Mouse (Mus musculus): ENCODE data around the gene Zfp638. TPM values are rescaled to one million over a fixed set of nuclear protein-coding genes. Genes with fewer than 3 reads are reported as not detected.

The Zfp638 gene
- polyA plus RNA-seq, 1 experiment from 2014 or later, result 71.0 TPM

- Histone ChIP-seq H3K4me3 (no peak overlapping the region), H3K9me3 (no peaks in the 10 kb centered on the region), H3K36me3 (replicated peaks) (no peaks in the 10 kb centered on the region), H3K4me1 (no peaks in the 10 kb centered on the region), H3K27me3 (replicated peaks; ENCODE audit: low read depth, poor library complexity, severe bottlenecking) (no peaks in the 10 kb centered on the region), H3K27ac (replicated peaks) (no peak overlapping the region)
- 87% methylated on average over 1 of the region's 1 CpGs for WGBS
- DNase-seq (ENCODE audit: low spot score), result no peak
Measured at GRCm38 (mm10) chr6:83893086-83893485, 26.2 kb downstream of the Zfp638 start.

GRCm38 (mm10) chr6:83893584-83893983, 26.7 kb downstream of the Zfp638 start:
- 92% methylated on average over 1 of the region's 1 CpGs for WGBS
- no peaks in the 10 kb centered on the region for H3K27me3 ChIP-seq (replicated peaks; ENCODE audit: low read depth, poor library complexity, severe bottlenecking)
- no peak for DNase-seq (ENCODE audit: low spot score)
- no peaks in the 10 kb centered on the region for H3K36me3 ChIP-seq (replicated peaks)
- H3K4me1 ChIP-seq, result no peaks in the 10 kb centered on the region
- no peak overlapping the region for H3K4me3 ChIP-seq
- H3K27ac ChIP-seq (replicated peaks), result no peak overlapping the region
- no peaks in the 10 kb centered on the region for H3K9me3 ChIP-seq

- Histone ChIP-seq H3K4me1 (no peaks in the 10 kb centered on the region), H3K36me3 (replicated peaks) (no peaks in the 10 kb centered on the region), H3K9me3 (no peaks in the 10 kb centered on the region), H3K27me3 (replicated peaks; ENCODE audit: low read depth, poor library complexity, severe bottlenecking) (no peaks in the 10 kb centered on the region), H3K4me3 (no peak overlapping the region), H3K27ac (replicated peaks) (no peak overlapping the region)
- no peak for DNase-seq (ENCODE audit: low spot score)
- WGBS, result 71% methylated on average over 4 of the region's 4 CpGs
Measured at GRCm38 (mm10) chr6:83899142-83899541, 32.2 kb downstream of the Zfp638 start.

GRCm38 (mm10) chr6:83905276-83905675, 38.4 kb downstream of the Zfp638 start:
- Histone ChIP-seq H3K4me1 (no peaks in the 10 kb centered on the region), H3K36me3 (replicated peaks) (no peaks in the 10 kb centered on the region), H3K27me3 (replicated peaks; ENCODE audit: low read depth, poor library complexity, severe bottlenecking) (no peaks in the 10 kb centered on the region), H3K9me3 (no peaks in the 10 kb centered on the region), H3K27ac (replicated peaks) (no peak overlapping the region), H3K4me3 (no peak overlapping the region)
- WGBS, result 71% methylated on average over 1 of the region's 1 CpGs
- DNase-seq (ENCODE audit: low spot score), result no peak

GRCm38 (mm10) chr6:83906659-83907058, 39.8 kb downstream of the Zfp638 start:
- Histone ChIP-seq H3K9me3 (no peaks in the 10 kb centered on the region), H3K27ac (replicated peaks) (no peak overlapping the region), H3K36me3 (replicated peaks) (no peaks in the 10 kb centered on the region), H3K4me1 (no peaks in the 10 kb centered on the region), H3K4me3 (no peak overlapping the region), H3K27me3 (replicated peaks; ENCODE audit: low read depth, poor library complexity, severe bottlenecking) (no peaks in the 10 kb centered on the region)
- DNase-seq (ENCODE audit: low spot score), result no peak

- WGBS, result 19% methylated on average over 4 of the region's 4 CpGs
Measured at GRCm38 (mm10) chr6:83908386-83908785, 41.5 kb downstream of the Zfp638 start.

GRCm38 (mm10) chr6:83913710-83914109, 46.8 kb downstream of the Zfp638 start:
- Histone ChIP-seq H3K27ac (replicated peaks) (no peak overlapping the region), H3K36me3 (replicated peaks) (peaks cover 5% of the 10 kb centered on the region), H3K4me1 (peaks cover 4% of the 10 kb centered on the region; the same call in 1 of the 2 replicates), H3K27me3 (replicated peaks; ENCODE audit: low read depth, poor library complexity, severe bottlenecking) (no peaks in the 10 kb centered on the region), H3K9me3 (no peaks in the 10 kb centered on the region), H3K4me3 (peak overlapping the region; percentile 100; the same call in 1 of the 2 replicates)
- DNase-seq (ENCODE audit: low spot score), result no peak
- WGBS, result 42% methylated on average over 4 of the region's 4 CpGs

More at GRCm38 (mm10) chr6:83908386-83908785, 41.5 kb downstream of the Zfp638 start:
- Histone ChIP-seq H3K36me3 (replicated peaks) (no peaks in the 10 kb centered on the region), H3K9me3 (no peaks in the 10 kb centered on the region), H3K27ac (replicated peaks) (no peak overlapping the region), H3K4me1 (no peaks in the 10 kb centered on the region), H3K27me3 (replicated peaks; ENCODE audit: low read depth, poor library complexity, severe bottlenecking) (no peaks in the 10 kb centered on the region), H3K4me3 (no peak overlapping the region)
- no peak for DNase-seq (ENCODE audit: low spot score)

GRCm38 (mm10) chr6:83914183-83914719, 47.3 kb downstream of the Zfp638 start:
- Histone ChIP-seq H3K27ac (replicated peaks) (peak overlapping the region; percentile 100), H3K4me1 (peaks cover 4% of the 10 kb centered on the region; the same call in 1 of the 2 replicates), H3K27me3 (replicated peaks; ENCODE audit: low read depth, poor library complexity, severe bottlenecking) (no peaks in the 10 kb centered on the region), H3K4me3 (peak overlapping the region; percentile 100), H3K9me3 (no peaks in the 10 kb centered on the region), H3K36me3 (replicated peaks) (peaks cover 5% of the 10 kb centered on the region)
- WGBS, result under 1% methylated on average over 50 of the region's 50 CpGs
- DNase-seq (ENCODE audit: low spot score), result peak; percentile 97

- peaks cover 6% of the 10 kb centered on the region for H3K36me3 ChIP-seq (replicated peaks)
- WGBS, result under 1% methylated on average over 40 of the region's 40 CpGs
Measured at GRCm38 (mm10) chr6:83914720-83915271, 47.9 kb downstream of the Zfp638 start.

GRCm38 (mm10) chr6:83927418-83927817, 60.5 kb downstream of the Zfp638 start:
- H3K4me3 ChIP-seq, result no peak overlapping the region
- H3K36me3 ChIP-seq (replicated peaks), result peaks cover 35% of the 10 kb centered on the region
- DNase-seq (ENCODE audit: low spot score), result peak; percentile 43
- H3K9me3 ChIP-seq, result no peaks in the 10 kb centered on the region
- H3K27me3 ChIP-seq (replicated peaks; ENCODE audit: low read depth, poor library complexity, severe bottlenecking), result no peaks in the 10 kb centered on the region
- no peaks in the 10 kb centered on the region for H3K4me1 ChIP-seq
- no peak overlapping the region for H3K27ac ChIP-seq (replicated peaks)
- WGBS, result 73% methylated on average over 1 of the region's 1 CpGs

More at GRCm38 (mm10) chr6:83914720-83915271, 47.9 kb downstream of the Zfp638 start:
- peaks cover 4% of the 10 kb centered on the region; the same call in 1 of the 2 replicates for H3K4me1 ChIP-seq
- no peaks in the 10 kb centered on the region for H3K27me3 ChIP-seq (replicated peaks; ENCODE audit: low read depth, poor library complexity, severe bottlenecking)
- peak overlapping the region; percentile 100 for H3K4me3 ChIP-seq
- peak overlapping the region; percentile 100 for H3K27ac ChIP-seq (replicated peaks)
- H3K9me3 ChIP-seq, result no peaks in the 10 kb centered on the region
- no peak for DNase-seq (ENCODE audit: low spot score)

- Histone ChIP-seq H3K4me1 (no peaks in the 10 kb centered on the region), H3K36me3 (replicated peaks) (peaks cover 31% of the 10 kb centered on the region), H3K4me3 (no peak overlapping the region), H3K27ac (replicated peaks) (no peak overlapping the region), H3K27me3 (replicated peaks; ENCODE audit: low read depth, poor library complexity, severe bottlenecking) (no peaks in the 10 kb centered on the region), H3K9me3 (no peaks in the 10 kb centered on the region)
- 78% methylated on average over 2 of the region's 2 CpGs for WGBS
- no peak for DNase-seq (ENCODE audit: low spot score)
Measured at GRCm38 (mm10) chr6:83928225-83928624, 61.3 kb downstream of the Zfp638 start.

- H3K9me3 ChIP-seq, result no peaks in the 10 kb centered on the region
- WGBS, result 93% methylated on average over 2 of the region's 2 CpGs
- no peak for DNase-seq (ENCODE audit: low spot score)
- H3K36me3 ChIP-seq (replicated peaks), result peaks cover 94% of the 10 kb centered on the region
- H3K4me1 ChIP-seq, result no peaks in the 10 kb centered on the region
- no peak overlapping the region for H3K4me3 ChIP-seq
- no peaks in the 10 kb centered on the region for H3K27me3 ChIP-seq (replicated peaks; ENCODE audit: low read depth, poor library complexity, severe bottlenecking)
- no peak overlapping the region for H3K27ac ChIP-seq (replicated peaks)
Measured at GRCm38 (mm10) chr6:83939492-83939891, 72.6 kb downstream of the Zfp638 start.

GRCm38 (mm10) chr6:83942806-83943205, 75.9 kb downstream of the Zfp638 start:
- Histone ChIP-seq H3K4me1 (no peaks in the 10 kb centered on the region), H3K36me3 (replicated peaks) (peaks cover 100% of the 10 kb centered on the region), H3K9me3 (no peaks in the 10 kb centered on the region), H3K4me3 (no peak overlapping the region), H3K27ac (replicated peaks) (no peak overlapping the region), H3K27me3 (replicated peaks; ENCODE audit: low read depth, poor library complexity, severe bottlenecking) (no peaks in the 10 kb centered on the region)
- no peak for DNase-seq (ENCODE audit: low spot score)
- WGBS, result 95% methylated on average over 13 of the region's 13 CpGs
